Mouse (Mus musculus) embryonic fibroblast, embryonic 13.5 days (primary cell): ENCODE data around the gene Lgalsl. TPM values are rescaled to one million over a fixed set of nuclear protein-coding genes. Genes with fewer than 3 reads are reported as not detected.

Experiments used
- H3K27ac ChIP-seq: 2 replicates; pipeline ENCODE4 v1.5.1; 2012; ENCODE audit warnings: low read length, control low read depth, inconsistent platforms; ENCODE audit not compliant: insufficient read depth
- H3K4me1 ChIP-seq: 2 replicates; pipeline ENCODE4 v1.6.1; 2011; ENCODE audit warnings: low read length; ENCODE audit not compliant: control insufficient read depth, insufficient read depth
- H3K4me3 ChIP-seq: 2 replicates; pipeline ENCODE4 v1.5.1; 2011; ENCODE audit warnings: mild to moderate bottlenecking, control low read depth, low read length; ENCODE audit not compliant: insufficient read depth
- CTCF ChIP-seq: IDR thresholded peaks from 2 replicates; pipeline ENCODE4 v1.5.1; 2011; ENCODE audit warnings: mild to moderate bottlenecking, control low read depth, low read length, moderate library complexity, borderline replicate concordance; ENCODE audit not compliant: insufficient read depth
- POLR2A ChIP-seq: IDR thresholded peaks from 2 replicates; pipeline ENCODE4 v1.6.1; 2011; ENCODE audit warnings: low read depth, mild to moderate bottlenecking, control low read depth, low read length, moderate library complexity
- polyA plus RNA-seq: library from polyadenylated mRNA; stranded (reverse); fragments of >200 nt; gene quantifications from 2 replicates; pipeline ENCODE4 v1.2.4, GENCODE M21; 2011; ENCODE audit warnings: low read depth; ENCODE audit not compliant: missing spikeins, insufficient read length

The Lgalsl gene
- polyA plus RNA-seq, 1 experiment, result 81.0 TPM

GRCm38 (mm10) chr11:20829056-20829686 lies 1.7 kb downstream of the Lgalsl start:
- no peak overlapping the region for H3K27ac ChIP-seq
- no peak for TF ChIP-seq CTCF
- no peak for TF ChIP-seq POLR2A
- H3K4me1 ChIP-seq, result 0 out of 2 replicates have a peak, but pooled peaks cover 6% of the 10 kb centered on the region
- H3K4me3 ChIP-seq, result no peak overlapping the region

- Histone ChIP-seq H3K4me3 (no peak overlapping the region), H3K27ac (no peak overlapping the region), H3K4me1 (no peaks in the 10 kb centered on the region)
- TF ChIP-seq POLR2A (no peak), CTCF (no peak)
These were observed 6.9 kb downstream of the Lgalsl start for GRCm38 (mm10) chr11:20823961-20824360.

GRCm38 (mm10) chr11:20823301-20823700 lies 7.6 kb downstream of the Lgalsl start:
- no peak overlapping the region for H3K4me3 ChIP-seq

GRCm38 (mm10) chr11:20821351-20821750 lies 9.5 kb downstream of the Lgalsl start:
- no peak overlapping the region for H3K4me3 ChIP-seq
- no peaks in the 10 kb centered on the region for H3K4me1 ChIP-seq
- H3K27ac ChIP-seq, result no peak overlapping the region
- TF ChIP-seq CTCF (no peak), POLR2A (no peak)

More at GRCm38 (mm10) chr11:20823301-20823700, 7.6 kb downstream of the Lgalsl start:
- H3K4me1 ChIP-seq, result no peaks in the 10 kb centered on the region
- no peak overlapping the region for H3K27ac ChIP-seq
- no peak for TF ChIP-seq CTCF
- no peak for TF ChIP-seq POLR2A

GRCm38 (mm10) chr11:20813901-20814523 lies 16.8 kb downstream of the Lgalsl start:
- H3K4me3 ChIP-seq, result no peak overlapping the region
- TF ChIP-seq POLR2A, result no peak
- no peak for TF ChIP-seq CTCF
- H3K4me1 ChIP-seq, result no peaks in the 10 kb centered on the region
- no peak overlapping the region for H3K27ac ChIP-seq

- TF ChIP-seq CTCF (no peak), POLR2A (no peak)
- H3K4me1 ChIP-seq, result no peaks in the 10 kb centered on the region
- no peak overlapping the region for H3K27ac ChIP-seq
- no peak overlapping the region for H3K4me3 ChIP-seq
These were observed 18.5 kb downstream of the Lgalsl start for GRCm38 (mm10) chr11:20812153-20812887.

GRCm38 (mm10) chr11:20806659-20807058 lies 24.2 kb downstream of the Lgalsl start:
- Histone ChIP-seq H3K4me3 (no peak overlapping the region), H3K4me1 (no peaks in the 10 kb centered on the region), H3K27ac (no peak overlapping the region)
- TF ChIP-seq POLR2A (no peak), CTCF (no peak)

- no peak overlapping the region for H3K4me3 ChIP-seq
- no peak for TF ChIP-seq CTCF
- TF ChIP-seq POLR2A, result no peak
- H3K4me1 ChIP-seq, result no peaks in the 10 kb centered on the region
- H3K27ac ChIP-seq, result no peak overlapping the region
These were observed 25.1 kb downstream of the Lgalsl start for GRCm38 (mm10) chr11:20805604-20806249.

- Histone ChIP-seq H3K27ac (no peak overlapping the region), H3K4me1 (no peaks in the 10 kb centered on the region)
- no peak for TF ChIP-seq POLR2A
- no peak for TF ChIP-seq CTCF
These were observed 26.4 kb downstream of the Lgalsl start for GRCm38 (mm10) chr11:20804416-20804815.

More at GRCm38 (mm10) chr11:20804416-20804815, 26.4 kb downstream of the Lgalsl start:
- no peak overlapping the region for H3K4me3 ChIP-seq
